Mouse (Mus musculus) limb, embryonic 13.5 days (tissue): ENCODE data around the gene Ppp1r14b. TPM values are rescaled to one million over a fixed set of nuclear protein-coding genes. Genes with fewer than 3 reads are reported as not detected.

Experiments used
- ATAC-seq: fragments of 200-750 bp; cut with Nextera tagmentation; 2 replicates; pipeline ENCODE4 v1.8.0; 2017; ENCODE audit warnings: low read depth, moderate number of reproducible peaks, moderate TSS enrichment; ENCODE audit not compliant: low FRiP score
- H3K27ac ChIP-seq: fragments of 300-500 bp; sonication (generic); 2 replicates; pipeline ENCODE4 v1.5.1; 2015; ENCODE audit warnings: inconsistent platforms, mild to moderate bottlenecking, moderate library complexity
- H3K27me3 ChIP-seq: fragments of 300-500 bp; sonication (generic); 2 replicates; pipeline ENCODE4 v1.6.1; 2015; ENCODE audit warnings: mild to moderate bottlenecking, inconsistent platforms
- H3K36me3 ChIP-seq: fragments of 300-500 bp; sonication (generic); 2 replicates; pipeline ENCODE4 v1.6.1; 2015; ENCODE audit warnings: inconsistent platforms, mild to moderate bottlenecking, moderate library complexity
- H3K4me1 ChIP-seq: fragments of 300-500 bp; sonication (generic); 2 replicates; pipeline ENCODE4 v1.6.1; 2015; ENCODE audit warnings: inconsistent platforms
- H3K4me2 ChIP-seq: fragments of 300-500 bp; sonication (generic); replicated peaks from 2 replicates; pipeline ENCODE4 v1.6.1; 2015; ENCODE audit warnings: inconsistent platforms, mild to moderate bottlenecking, moderate library complexity
- H3K4me3 ChIP-seq: fragments of 300-500 bp; sonication (generic); 2 replicates; pipeline ENCODE4 v1.5.1; 2015; ENCODE audit warnings: moderate library complexity, mild to moderate bottlenecking, inconsistent platforms
- H3K9ac ChIP-seq: fragments of 300-500 bp; sonication (generic); 2 replicates; pipeline ENCODE4 v1.6.1; 2015; ENCODE audit warnings: mild to moderate bottlenecking, inconsistent platforms
- H3K9me3 ChIP-seq: fragments of 300-500 bp; sonication (generic); 2 replicates; pipeline ENCODE4 v1.6.1; 2016; ENCODE audit warnings: inconsistent platforms
- WGBS: fragments of 180-500 bp; shearing (Covaris S2); methylation state at CpG from one replicate; pipeline ENCODE4 v1.1.7; 2015; 5-methylcytosine and 5-hydroxymethylcytosine counted together
- polyA plus RNA-seq: library from polyadenylated mRNA; unstranded; fragments of >200 nt; fragmentation: Nextera tagmentation; extraction: Ambion mirVana; gene quantifications from 2 replicates; pipeline ENCODE4 v1.2.1, GENCODE M21; 2015

Ppp1r14b gene
- polyA plus RNA-seq, 1 experiment from 2014 or later = 151 TPM

GRCm38 (mm10) chr19:6969665-6970381 lies 4.9 kb upstream of the Ppp1r14b start:
- WGBS = under 1% methylated on average over 55 of the region's 55 CpGs
- Histone ChIP-seq H3K27ac (no peak overlapping the region), H3K27me3 (no peaks in the 10 kb centered on the region), H3K9ac (peak overlapping the region; percentile 83), H3K36me3 (peaks cover 21% of the 10 kb centered on the region), H3K4me2 (peak overlapping the region; percentile 77), H3K4me3 (peak overlapping the region; percentile 60), H3K4me1 (peaks cover 45% of the 10 kb centered on the region), H3K9me3 (no peaks in the 10 kb centered on the region)
- peak; percentile 41 for ATAC-seq

GRCm38 (mm10) chr19:6970460-6971085 lies 4.2 kb upstream of the Ppp1r14b start:
- Histone ChIP-seq H3K36me3 (peaks cover 13% of the 10 kb centered on the region), H3K4me1 (peaks cover 45% of the 10 kb centered on the region), H3K27me3 (no peaks in the 10 kb centered on the region), H3K4me3 (peak overlapping the region; percentile 60), H3K9me3 (no peaks in the 10 kb centered on the region), H3K9ac (peak overlapping the region; percentile 83; the same call in 1 of the 2 replicates), H3K4me2 (peak overlapping the region; percentile 77), H3K27ac (no peak overlapping the region; the same call in 1 of the 2 replicates)
- WGBS = 27% methylated on average over 11 of the region's 11 CpGs
- ATAC-seq = no peak

GRCm38 (mm10) chr19:6971644-6972043 lies 3.1 kb upstream of the Ppp1r14b start:
- H3K36me3 ChIP-seq = peaks cover 2% of the 10 kb centered on the region
- H3K4me3 ChIP-seq = no peak overlapping the region
- no peak overlapping the region for H3K4me2 ChIP-seq
- no peaks in the 10 kb centered on the region for H3K9me3 ChIP-seq
- no peaks in the 10 kb centered on the region for H3K27me3 ChIP-seq
- H3K27ac ChIP-seq = no peak overlapping the region; the same call in 1 of the 2 replicates
- H3K9ac ChIP-seq = peak overlapping the region; percentile 26; the same call in 1 of the 2 replicates
- H3K4me1 ChIP-seq = peaks cover 55% of the 10 kb centered on the region
- no peak for ATAC-seq
- WGBS = 21% methylated on average over 6 of the region's 6 CpGs

GRCm38 (mm10) chr19:6972247-6972917 lies 2.4 kb upstream of the Ppp1r14b start:
- H3K4me1 ChIP-seq = peaks cover 63% of the 10 kb centered on the region
- no peak overlapping the region for H3K27ac ChIP-seq
- H3K36me3 ChIP-seq = peaks cover 3% of the 10 kb centered on the region
- no peak overlapping the region for H3K4me3 ChIP-seq
- H3K4me2 ChIP-seq = no peak overlapping the region
- H3K9me3 ChIP-seq = no peaks in the 10 kb centered on the region
- ATAC-seq = no peak
- no peaks in the 10 kb centered on the region for H3K27me3 ChIP-seq
- 0 out of 2 replicates have a peak overlapping the region, but pooled peaks have one; percentile 26 for H3K9ac ChIP-seq
- WGBS = 78% methylated on average over 13 of the region's 13 CpGs

GRCm38 (mm10) chr19:6973581-6974190 lies 1.1 kb upstream of the Ppp1r14b start:
- 25% methylated on average over 12 of the region's 12 CpGs for WGBS
- Histone ChIP-seq H3K9ac (peak overlapping the region; percentile 35; the same call in 1 of the 2 replicates), H3K4me1 (peaks cover 64% of the 10 kb centered on the region), H3K4me3 (peak overlapping the region; percentile 76), H3K4me2 (peak overlapping the region; percentile 93), H3K27ac (peak overlapping the region; percentile 3; the same call in 1 of the 2 replicates), H3K36me3 (peaks cover 16% of the 10 kb centered on the region), H3K9me3 (no peaks in the 10 kb centered on the region), H3K27me3 (no peaks in the 10 kb centered on the region)
- no peak for ATAC-seq

GRCm38 (mm10) chr19:6975537-6976521 lies 1.1 kb downstream of the Ppp1r14b start, which contains the start of gene Plcb3:
TSS of gene Plcb3 (minus strand) at chr19:6976470.
- peak within 1 kb of the TSS; percentile 93 for H3K4me2 ChIP-seq
- H3K9ac ChIP-seq = peak within 1 kb of the TSS; percentile 85
- peaks cover 55% of the 10 kb centered on the region for H3K4me1 ChIP-seq
- H3K27me3 ChIP-seq = no peaks in the 10 kb centered on the region
- no peak for ATAC-seq
- H3K4me3 ChIP-seq = peak within 1 kb of the TSS; percentile 76
- H3K27ac ChIP-seq = peak within 1 kb of the TSS; percentile 29
- peaks cover 18% of the 10 kb centered on the region for H3K36me3 ChIP-seq
- no peaks in the 10 kb centered on the region for H3K9me3 ChIP-seq
- WGBS = 1% methylated on average over 16 of the region's 16 CpGs

GRCm38 (mm10) chr19:6977759-6978638 lies 3.2 kb downstream of the Ppp1r14b start:
- ATAC-seq = no peak
- Histone ChIP-seq H3K4me2 (peak overlapping the region; percentile 93), H3K9ac (peak overlapping the region; percentile 68; the same call in 1 of the 2 replicates), H3K4me1 (peaks cover 52% of the 10 kb centered on the region), H3K4me3 (peak overlapping the region; percentile 70), H3K36me3 (peaks cover 34% of the 10 kb centered on the region), H3K27ac (no peak overlapping the region; the same call in 1 of the 2 replicates), H3K9me3 (no peaks in the 10 kb centered on the region), H3K27me3 (no peaks in the 10 kb centered on the region)
- WGBS = 79% methylated on average over 13 of the region's 13 CpGs

GRCm38 (mm10) chr19:6978639-6978974 lies 3.8 kb downstream of the Ppp1r14b start:
- ATAC-seq = no peak
- Histone ChIP-seq H3K4me3 (peak overlapping the region; percentile 70), H3K4me1 (peaks cover 52% of the 10 kb centered on the region), H3K27ac (no peak overlapping the region; the same call in 1 of the 2 replicates), H3K27me3 (no peaks in the 10 kb centered on the region), H3K9me3 (no peaks in the 10 kb centered on the region), H3K4me2 (peak overlapping the region; percentile 93), H3K36me3 (peaks cover 39% of the 10 kb centered on the region), H3K9ac (peak overlapping the region; percentile 68; the same call in 1 of the 2 replicates)
- 50% methylated on average over 3 of the region's 3 CpGs for WGBS

GRCm38 (mm10) chr19:6979001-6979479 lies 4.3 kb downstream of the Ppp1r14b start:
- H3K4me2 ChIP-seq = peak overlapping the region; percentile 93
- ATAC-seq = no peak
- H3K27me3 ChIP-seq = no peaks in the 10 kb centered on the region
- 16% methylated on average over 11 of the region's 11 CpGs for WGBS
- peaks cover 47% of the 10 kb centered on the region for H3K4me1 ChIP-seq
- no peaks in the 10 kb centered on the region for H3K9me3 ChIP-seq
- peak overlapping the region; percentile 68 for H3K9ac ChIP-seq
- peaks cover 43% of the 10 kb centered on the region for H3K36me3 ChIP-seq
- H3K4me3 ChIP-seq = peak overlapping the region; percentile 70
- peak overlapping the region; percentile 28; the same call in 1 of the 2 replicates for H3K27ac ChIP-seq
